Mouse (Mus musculus): ENCODE measurements at regions not wholly inside any gene's neighbourhood (a gene's known extent, or its start where the extent isn't known, plus 50 kb on each side); places are given as distances from the start of the nearest gene placed in this dataset.
"Not testable (repeated sequence)": the region's sequence is repeated elsewhere in the genome, so short reads cannot be mapped to it uniquely, and the experiment has no call there.

DNA sequence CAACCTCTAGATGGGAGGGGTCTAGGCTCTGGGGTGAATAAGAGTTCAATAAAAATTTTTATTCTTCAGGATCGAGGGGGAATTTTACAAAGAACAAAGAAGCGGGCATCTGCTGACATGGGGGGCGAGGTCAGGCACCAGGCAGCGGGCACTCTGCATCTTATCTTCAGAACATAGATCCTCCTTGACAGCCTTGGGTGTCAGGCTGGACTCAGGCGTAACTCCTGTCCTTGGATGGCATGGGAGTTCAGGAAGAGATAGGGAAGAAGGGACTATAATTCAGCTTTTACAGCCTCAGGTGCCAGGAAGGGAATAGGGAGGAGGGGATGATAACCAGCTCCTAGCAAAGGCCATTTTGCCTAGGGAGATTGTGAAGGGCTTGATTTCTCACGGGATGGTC lies 753.1 kb downstream of the Gm10330 start:
- DNase-seq: peak; percentile 1

DNA sequence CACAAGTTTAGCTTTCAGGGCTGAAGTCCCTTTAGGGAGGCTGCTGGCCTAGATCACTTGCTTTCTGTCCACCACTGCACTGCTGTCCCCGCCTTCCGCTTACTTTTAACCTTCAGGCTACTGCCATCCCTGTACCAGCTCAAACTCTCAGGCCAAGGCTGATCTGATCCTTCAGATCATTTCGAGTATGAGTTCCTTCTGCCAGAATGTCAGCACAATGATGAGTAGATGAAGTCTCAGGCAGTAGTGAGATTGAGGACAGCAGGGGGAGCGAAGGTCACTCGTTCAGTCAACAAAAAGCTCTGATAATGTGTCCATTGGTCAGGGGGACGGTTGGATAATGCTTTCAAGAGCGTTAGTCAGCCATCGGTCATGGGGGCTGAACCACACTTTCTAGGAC lies 756.5 kb downstream of the Gm10330 start:
- DNase-seq: not testable (repeated sequence)

DNA sequence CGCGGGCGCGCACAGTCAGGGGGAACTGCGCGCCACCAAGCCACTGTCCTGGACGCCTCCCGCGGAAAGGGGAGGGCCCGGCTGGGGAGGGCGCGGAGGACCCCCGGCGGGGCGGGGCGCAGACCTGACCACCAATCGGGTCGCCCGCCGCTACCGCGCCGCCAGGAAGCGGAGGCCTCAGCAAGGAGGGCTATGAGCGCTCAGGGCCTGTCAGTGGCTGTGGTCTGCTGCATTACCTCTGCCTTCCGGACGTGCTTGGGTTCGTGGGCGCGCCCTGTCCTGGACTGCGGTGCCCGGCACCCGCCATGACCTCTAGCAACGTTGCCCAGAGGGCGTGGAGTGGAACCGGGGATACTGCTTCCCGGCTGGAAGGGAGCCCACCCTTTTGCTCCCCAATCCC lies 769.9 kb downstream of the Gm10330 start:
- peak; percentile 52 for DNase-seq

DNA sequence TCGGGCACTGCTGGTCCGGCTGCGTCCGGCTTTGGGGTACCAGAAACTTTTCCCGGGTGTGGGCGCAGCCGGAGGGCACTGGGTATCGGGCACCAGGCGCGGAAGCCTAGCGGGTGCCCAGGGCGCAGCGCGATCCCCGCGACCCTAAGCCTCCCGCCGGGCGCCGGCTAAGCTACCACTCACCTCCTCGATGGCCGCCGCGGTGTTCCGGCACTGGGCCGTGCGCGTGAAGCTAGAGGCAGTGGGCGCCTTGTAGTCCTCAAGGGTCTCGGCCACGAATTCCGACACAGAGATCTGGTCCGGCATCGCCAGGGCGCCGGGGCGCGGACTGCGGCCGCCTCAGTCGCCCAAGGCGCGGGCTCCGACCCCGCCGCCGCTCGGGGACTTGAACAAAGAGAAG lies 770.4 kb downstream of the Gm10330 start:
- DNase-seq: peak; percentile 3
